Mouse (Mus musculus) erythroblast, embryonic 14.5 days (primary cell): Measurements from ENCODE around the gene Akt3.

Experiments
- GATA1 ChIP-seq: IDR thresholded peaks from 2 replicates; pipeline ENCODE4 v1.6.1; 2012; ENCODE audit warnings: low read length, inconsistent platforms, mixed read lengths
- TAL1 ChIP-seq: IDR thresholded peaks from 3 replicates; pipeline ENCODE4 v1.6.1; 2012; ENCODE audit warnings: low read length, inconsistent platforms, mixed read lengths

GRCm38 (mm10) chr1:176979235-176979634 is 278.8 kb downstream of the Akt3 start:
- no peak for TF ChIP-seq GATA1
- no peak for TF ChIP-seq TAL1
